Mouse (Mus musculus): Measurements from ENCODE around the gene Krtcap2.
"Not testable (repeated sequence)": the region's sequence is repeated elsewhere in the genome, so short reads cannot be mapped to it uniquely, and the experiment has no call there.

Krtcap2 gene

GRCm38 (mm10) chr3:89245688-89246171 lies at the start of gene Krtcap2:
Krtcap2 (plus strand) TSS chr3:89245966.
- DNase-seq (ENCODE audit: low spot score) = no peak

GRCm38 (mm10) chr3:89195979-89196877 lies 49.5 kb upstream of the Krtcap2 start:
- DNase-seq (ENCODE audit: low spot score) = peak; percentile 89

- DNase-seq (ENCODE audit: low spot score) = no peak
Measured at GRCm38 (mm10) chr3:89199839-89200238, 45.9 kb upstream of the Krtcap2 start.

GRCm38 (mm10) chr3:89202253-89203141 lies 43.3 kb upstream of the Krtcap2 start, which contains the start of gene Gba:
Gba (plus strand) TSS chr3:89202928.
- DNase-seq (ENCODE audit: low spot score) = peak; percentile 83

- DNase-seq (ENCODE audit: low spot score) = no peak
Measured at GRCm38 (mm10) chr3:89203142-89203514, 42.6 kb upstream of the Krtcap2 start.

GRCm38 (mm10) chr3:89206079-89206478 lies 39.7 kb upstream of the Krtcap2 start:
- no peak for DNase-seq (ENCODE audit: low spot score)

GRCm38 (mm10) chr3:89206695-89207094 lies 39.1 kb upstream of the Krtcap2 start:
- no peak for DNase-seq (ENCODE audit: low spot score)

- peak; percentile 70 for DNase-seq (ENCODE audit: low spot score)
Measured at GRCm38 (mm10) chr3:89208075-89208657, 37.6 kb upstream of the Krtcap2 start.

GRCm38 (mm10) chr3:89208736-89209135 lies 37.0 kb upstream of the Krtcap2 start:
- no peak for DNase-seq (ENCODE audit: low spot score)

GRCm38 (mm10) chr3:89209731-89210130 lies 36.0 kb upstream of the Krtcap2 start:
- no peak for DNase-seq (ENCODE audit: low spot score)

GRCm38 (mm10) chr3:89210162-89210561 lies 35.6 kb upstream of the Krtcap2 start:
- no peak for DNase-seq (ENCODE audit: low spot score)

GRCm38 (mm10) chr3:89210731-89211130 lies 35.0 kb upstream of the Krtcap2 start:
- no peak for DNase-seq (ENCODE audit: low spot score)

GRCm38 (mm10) chr3:89213803-89214530 lies 31.8 kb upstream of the Krtcap2 start:
- peak; percentile 93 for DNase-seq (ENCODE audit: low spot score)

- DNase-seq (ENCODE audit: low spot score) = no peak
Measured at GRCm38 (mm10) chr3:89214681-89215411, 30.9 kb upstream of the Krtcap2 start, which contains the start of gene Thbs3. Thbs3 (plus strand) TSS chr3:89215180.

- peak; percentile 86 for DNase-seq (ENCODE audit: low spot score)
Measured at GRCm38 (mm10) chr3:89215853-89216252, 29.9 kb upstream of the Krtcap2 start.

- DNase-seq (ENCODE audit: low spot score) = not testable (repeated sequence)
Measured at GRCm38 (mm10) chr3:89216407-89216806, 29.4 kb upstream of the Krtcap2 start.

GRCm38 (mm10) chr3:89218271-89218670 lies 27.5 kb upstream of the Krtcap2 start:
- DNase-seq (ENCODE audit: low spot score) = no peak

GRCm38 (mm10) chr3:89219546-89219945 lies 26.2 kb upstream of the Krtcap2 start:
- DNase-seq (ENCODE audit: low spot score) = no peak

- no peak for DNase-seq (ENCODE audit: low spot score)
Measured at GRCm38 (mm10) chr3:89221167-89221566, 24.6 kb upstream of the Krtcap2 start.

- DNase-seq (ENCODE audit: low spot score) = no peak
Measured at GRCm38 (mm10) chr3:89224796-89225195, 21.0 kb upstream of the Krtcap2 start.

Data from urinary bladder, postnatal 14 days (tissue).